In genomic region chr16:90187453-90187852, GRCm38 (mm10) we compare ENCODE assay signal across 7 mouse cellular contexts. TPM values are rescaled to one million over a fixed set of nuclear protein-coding genes. Genes with fewer than 3 reads are reported as not detected.
A peak's percentile ranks its signal among the peaks of the same experiment; 100 is the strongest.
DNase-seq lines count a peak whose midpoint lies in the region; ATAC-seq and TF ChIP-seq lines count a peak whose summit lies in the region.

No protein-coding gene starts in this region.

- WGBS in liver, embryonic 16.5 days (ENCODE audit: insufficient replicate concordance): 4% methylated on average over 13 of the region's 13 CpGs
- 27% methylated on average over 13 of the region's 13 CpGs for WGBS in stomach, postnatal 0 days

- no peak for TF ChIP-seq EP300 in stomach, postnatal 0 days (optimal IDR thresholded peaks at IDR 0.05)

- no peak overlapping the region for H3K4me3 ChIP-seq in liver, embryonic 16.5 days (ENCODE audit: low read depth, low read length)
- no peak overlapping the region for H3K4me3 ChIP-seq in stomach, postnatal 0 days (ENCODE audit: low read depth, low read length)

- peak; percentile 50 for DNase-seq in urinary bladder, postnatal 14 days (ENCODE audit: low spot score)
- DNase-seq in urinary bladder, postnatal 10 days (ENCODE audit: low spot score): no peak
- peak; percentile 75 for DNase-seq in embryo, embryonic 10 days (ENCODE audit: low spot score)
- peak; percentile 20 for DNase-seq in induced T-regulatory cell, adult 2 months (ENCODE audit: low read depth)
- peak; percentile 74 for DNase-seq in stomach, postnatal 0 days (ENCODE audit: low spot score)
- DNase-seq in left cerebral cortex, postnatal 4 days: no peak

- TF ChIP-seq CTCF in stomach, postnatal 0 days (IDR thresholded peaks at IDR 0.05; ENCODE audit: low read depth): peak; percentile 75

- intact Hi-C loops in left cerebral cortex, postnatal 4 days (cut with DNase I): no loop called here

- no peaks in the 10 kb centered on the region for H3K9me3 ChIP-seq in liver, embryonic 16.5 days (replicated peaks; ENCODE audit: control insufficient read depth, low read length)
- no peaks in the 10 kb centered on the region for H3K9me3 ChIP-seq in stomach, postnatal 0 days (ENCODE audit: control insufficient read depth, low read length)

- H3K36me3 ChIP-seq in liver, embryonic 16.5 days (ENCODE audit: control insufficient read depth, insufficient read depth): no peaks in the 10 kb centered on the region
- H3K36me3 ChIP-seq in stomach, postnatal 0 days (ENCODE audit: control insufficient read depth, insufficient read depth, low read length): no peaks in the 10 kb centered on the region

- H3K27ac ChIP-seq in liver, embryonic 16.5 days (ENCODE audit: low read length): no peak overlapping the region
- H3K27ac ChIP-seq in stomach, postnatal 0 days (replicated peaks): no peak overlapping the region

- H3K4me2 ChIP-seq in liver, embryonic 16.5 days (ENCODE audit: low read depth, low read length): no peak overlapping the region
- no peak overlapping the region for H3K4me2 ChIP-seq in stomach, postnatal 0 days (replicated peaks; ENCODE audit: low read depth)

- H3K27me3 ChIP-seq in liver, embryonic 16.5 days (ENCODE audit: control insufficient read depth, insufficient read depth, low read depth, low read length): no peaks in the 10 kb centered on the region
- H3K27me3 ChIP-seq in stomach, postnatal 0 days (ENCODE audit: control insufficient read depth, insufficient read depth, low read length): no peaks in the 10 kb centered on the region

- H3K9ac ChIP-seq in liver, embryonic 16.5 days (ENCODE audit: low read depth, low read length): no peak overlapping the region
- no peak overlapping the region for H3K9ac ChIP-seq in stomach, postnatal 0 days (ENCODE audit: low read length)

- H3K4me1 ChIP-seq in liver, embryonic 16.5 days (ENCODE audit: control insufficient read depth, low read depth, low read length): peaks cover 2% of the 10 kb centered on the region
- no peaks in the 10 kb centered on the region for H3K4me1 ChIP-seq in stomach, postnatal 0 days (replicated peaks; ENCODE audit: control insufficient read depth, insufficient read depth)

- ATAC-seq in liver, embryonic 16.5 days (ENCODE audit: low read depth): peak; percentile 67
- ATAC-seq in stomach, postnatal 0 days (ENCODE audit: low FRiP score, low TSS enrichment): peak; percentile 77

RNA-seq across cellular contexts. Expression of gene Sod1, which starts 33.1 kb away (rescaled TPM):
- 965 and 1,058 TPM in 2 replicates for polyA plus RNA-seq in liver, embryonic 16.5 days (2015; fragmentation: Nextera tagmentation; extraction: Ambion mirVana)
- polyA plus RNA-seq in stomach, postnatal 0 days (2015; fragmentation: Nextera tagmentation; extraction: Ambion mirVana): 1,113 and 1,141 TPM in 2 replicates
- 100 to 1,000 TPM; 360 to 383 TPM for total RNA-seq in left cerebral cortex, postnatal 4 days (2021)

RNA-seq across cellular contexts. Expression of gene Tiam1, which starts 43.9 kb away (rescaled TPM):
- 2.8 and 4.2 TPM in 2 replicates for polyA plus RNA-seq in liver, embryonic 16.5 days (2015; fragmentation: Nextera tagmentation; extraction: Ambion mirVana)
- polyA plus RNA-seq in stomach, postnatal 0 days (2015; fragmentation: Nextera tagmentation; extraction: Ambion mirVana): 18.4 and 18.8 TPM in 2 replicates
- 10 to 100 TPM; 58.8 to 64.4 TPM for total RNA-seq in left cerebral cortex, postnatal 4 days (2021)

Comparison
In these comparisons a context has a peak if more than half of its experiments do, and no peak if none do; other contexts are left out.
1. DNase-seq: peak in urinary bladder, postnatal 14 days (single experiment), embryo, embryonic 10 days (single experiment), induced T-regulatory cell, adult 2 months (single experiment) and stomach, postnatal 0 days (single experiment); none in urinary bladder, postnatal 10 days (single experiment) and left cerebral cortex, postnatal 4 days (single experiment).